Mouse (Mus musculus): ENCODE data around the gene Creld2. TPM values are rescaled to one million over a fixed set of nuclear protein-coding genes. Genes with fewer than 3 reads are reported as not detected.

The Creld2 gene
- polyA plus RNA-seq, 1 experiment: 24.4 TPM

DNA sequence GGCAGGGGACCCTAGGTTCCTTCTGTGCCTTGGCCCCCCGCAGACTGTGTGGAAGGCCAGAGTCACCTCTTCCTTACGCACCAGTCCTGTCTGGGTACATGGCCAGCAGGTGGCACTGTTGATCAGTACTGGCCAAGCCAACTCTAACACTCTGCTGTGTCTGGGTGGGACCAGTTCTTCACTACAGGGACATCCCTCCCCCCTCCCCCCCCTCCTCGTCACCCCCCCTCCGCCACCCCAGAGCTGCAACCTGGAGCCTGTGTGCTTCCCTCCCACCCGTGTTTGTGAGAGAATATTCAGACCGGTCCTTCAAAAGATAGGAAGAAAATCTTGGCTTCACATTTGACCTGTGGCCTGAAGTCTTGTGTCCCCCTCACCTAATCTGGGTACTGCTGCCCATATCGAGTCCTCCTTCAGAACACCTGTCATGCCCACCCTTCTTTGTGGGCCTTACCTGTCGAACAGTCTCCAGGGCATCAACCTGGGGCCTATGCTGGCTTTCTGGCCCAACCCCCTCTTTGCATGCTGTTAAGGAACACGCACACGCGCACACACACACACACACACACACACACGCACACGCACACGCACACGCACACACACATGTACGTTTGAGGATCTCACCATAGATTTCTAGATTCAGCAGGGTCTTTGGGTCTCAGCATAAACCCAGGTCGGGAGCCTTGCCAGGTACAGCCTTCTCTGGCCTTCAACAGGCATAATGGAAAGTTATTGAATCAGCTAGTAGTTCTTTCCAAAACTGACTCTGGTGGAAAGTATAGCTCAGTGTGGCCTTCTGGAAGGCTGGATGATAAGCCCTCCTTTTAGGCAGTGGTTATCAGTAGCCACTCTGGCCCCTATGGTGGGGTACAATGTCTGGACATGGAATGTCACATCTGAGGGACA lies 9.6 kb downstream of the Creld2 start:
- H3K4me3 ChIP-seq (ENCODE audit: insufficient read depth, low read length): no peak overlapping the region
- no peaks in the 10 kb centered on the region for H3K4me1 ChIP-seq (ENCODE audit: control insufficient read depth, insufficient read depth, low read length)
- no peak overlapping the region for H3K27ac ChIP-seq (ENCODE audit: insufficient read depth, low read depth, low read length)
- peak; percentile 45; the same call in 1 of the 2 replicates for TF ChIP-seq CTCF (IDR thresholded peaks at IDR 0.05; ENCODE audit: low read depth, low read length)
- no peak for TF ChIP-seq POLR2A (IDR thresholded peaks at IDR 0.05; ENCODE audit: borderline replicate concordance, low read depth, low read length)

DNA sequence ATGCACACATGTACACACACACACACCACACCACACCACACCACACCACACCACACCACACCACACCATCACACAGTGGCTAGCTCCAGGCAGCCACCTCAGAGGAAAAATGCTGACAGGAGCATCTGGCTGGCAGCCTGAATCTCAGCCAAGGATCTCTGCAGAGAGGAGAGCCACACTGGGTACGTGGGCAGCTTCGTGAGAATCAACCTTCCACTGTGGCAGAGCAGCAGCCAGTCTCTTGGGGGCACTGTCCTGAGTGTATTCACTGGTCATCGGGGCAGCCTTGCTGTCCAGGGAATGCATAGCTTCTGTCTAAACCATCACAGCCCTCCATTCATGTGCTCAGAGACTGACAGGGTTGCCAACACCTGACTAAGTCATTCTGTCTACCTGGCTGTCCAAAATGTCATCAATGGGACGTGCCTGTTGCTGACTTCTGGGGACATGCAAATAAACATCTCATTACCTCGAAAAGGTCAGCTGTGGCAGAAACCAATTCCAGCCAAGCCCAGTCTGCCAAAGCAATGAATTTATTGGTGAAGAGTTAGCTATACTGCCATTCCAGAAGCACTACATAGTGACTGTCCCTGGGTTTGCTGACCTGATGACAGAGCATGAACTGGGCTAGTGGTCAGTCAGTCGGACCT lies 10.5 kb downstream of the Creld2 start:
- H3K27ac ChIP-seq (ENCODE audit: insufficient read depth, low read depth, low read length): no peak overlapping the region
- H3K4me3 ChIP-seq (ENCODE audit: insufficient read depth, low read length): no peak overlapping the region
- TF ChIP-seq CTCF (IDR thresholded peaks at IDR 0.05; ENCODE audit: low read depth, low read length): no peak
- TF ChIP-seq POLR2A (IDR thresholded peaks at IDR 0.05; ENCODE audit: borderline replicate concordance, low read depth, low read length): no peak
- H3K4me1 ChIP-seq (ENCODE audit: control insufficient read depth, insufficient read depth, low read length): no peaks in the 10 kb centered on the region

DNA sequence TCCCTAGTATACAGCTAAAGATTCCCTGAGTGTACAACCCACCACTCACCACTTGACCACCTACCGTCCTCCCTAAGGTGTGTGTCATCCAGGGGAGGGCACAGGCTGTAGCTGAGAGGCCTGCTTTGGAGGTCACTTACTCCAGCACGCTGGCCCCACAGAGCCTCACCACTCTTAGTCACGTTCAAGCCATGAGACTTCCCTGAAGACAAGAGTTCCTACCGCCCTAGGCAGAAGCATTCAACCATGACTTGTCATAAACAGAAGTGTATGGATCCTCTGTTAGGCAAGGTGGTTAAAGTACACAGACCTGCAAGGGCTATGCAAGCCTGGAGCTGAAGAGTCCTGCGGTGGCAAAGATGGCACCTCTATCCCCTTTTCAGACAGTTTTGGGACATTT lies 11.2 kb downstream of the Creld2 start:
- H3K27ac ChIP-seq (ENCODE audit: insufficient read depth, low read depth, low read length): no peak overlapping the region
- H3K4me3 ChIP-seq (ENCODE audit: insufficient read depth, low read length): no peak overlapping the region
- no peak for TF ChIP-seq POLR2A (IDR thresholded peaks at IDR 0.05; ENCODE audit: borderline replicate concordance, low read depth, low read length)
- no peak for TF ChIP-seq CTCF (IDR thresholded peaks at IDR 0.05; ENCODE audit: low read depth, low read length)
- no peaks in the 10 kb centered on the region for H3K4me1 ChIP-seq (ENCODE audit: control insufficient read depth, insufficient read depth, low read length)

DNA sequence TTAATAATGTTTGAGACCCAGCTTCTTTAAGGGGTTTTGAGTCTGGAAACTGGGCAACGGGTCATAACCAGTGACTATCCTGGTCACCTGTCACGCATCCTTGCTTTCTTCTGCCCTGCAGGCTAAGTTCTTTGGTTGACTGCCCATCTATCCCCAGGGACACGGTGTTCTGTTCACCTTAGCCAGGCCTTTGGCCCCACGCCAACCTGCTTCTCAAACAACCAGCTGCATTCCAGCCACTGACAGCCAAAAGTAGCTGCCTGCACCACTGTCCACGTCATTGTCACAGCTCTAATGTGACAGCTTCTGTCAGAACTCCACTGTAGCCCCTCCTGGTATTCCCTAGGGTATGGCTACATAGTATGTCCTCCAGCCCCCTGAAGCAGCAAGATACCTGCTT lies 12.0 kb downstream of the Creld2 start:
- no peak overlapping the region for H3K4me3 ChIP-seq (ENCODE audit: insufficient read depth, low read length)
- no peaks in the 10 kb centered on the region for H3K4me1 ChIP-seq (ENCODE audit: control insufficient read depth, insufficient read depth, low read length)
- no peak overlapping the region for H3K27ac ChIP-seq (ENCODE audit: insufficient read depth, low read depth, low read length)
- TF ChIP-seq POLR2A (IDR thresholded peaks at IDR 0.05; ENCODE audit: borderline replicate concordance, low read depth, low read length) (no peak), CTCF (IDR thresholded peaks at IDR 0.05; ENCODE audit: low read depth, low read length) (no peak)

DNA sequence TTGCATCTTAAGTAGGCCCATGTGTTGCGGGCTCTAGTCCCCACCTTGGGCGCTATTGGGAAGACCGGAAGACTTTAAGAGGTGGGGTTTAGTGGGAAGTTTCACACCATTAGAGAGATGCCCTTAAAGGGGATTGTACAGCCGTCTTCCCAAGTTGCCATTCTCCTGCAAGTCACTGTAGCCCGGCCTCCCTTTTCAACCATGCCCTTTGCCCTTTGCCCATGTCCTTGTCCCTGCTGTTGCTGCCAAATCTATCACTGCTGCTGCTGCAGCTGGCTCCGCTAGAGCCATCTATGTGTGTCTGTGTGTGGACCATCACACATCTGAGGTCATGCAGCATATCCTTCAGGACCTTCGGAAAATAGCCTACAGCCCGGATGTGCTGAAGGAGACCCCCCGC lies 13.1 kb downstream of the Creld2 start:
- H3K4me3 ChIP-seq (ENCODE audit: insufficient read depth, low read length): no peak overlapping the region
- TF ChIP-seq POLR2A (IDR thresholded peaks at IDR 0.05; ENCODE audit: borderline replicate concordance, low read depth, low read length) (no peak), CTCF (IDR thresholded peaks at IDR 0.05; ENCODE audit: low read depth, low read length) (no peak)
- no peak overlapping the region for H3K27ac ChIP-seq (ENCODE audit: insufficient read depth, low read depth, low read length)
- no peaks in the 10 kb centered on the region for H3K4me1 ChIP-seq (ENCODE audit: control insufficient read depth, insufficient read depth, low read length)

DNA sequence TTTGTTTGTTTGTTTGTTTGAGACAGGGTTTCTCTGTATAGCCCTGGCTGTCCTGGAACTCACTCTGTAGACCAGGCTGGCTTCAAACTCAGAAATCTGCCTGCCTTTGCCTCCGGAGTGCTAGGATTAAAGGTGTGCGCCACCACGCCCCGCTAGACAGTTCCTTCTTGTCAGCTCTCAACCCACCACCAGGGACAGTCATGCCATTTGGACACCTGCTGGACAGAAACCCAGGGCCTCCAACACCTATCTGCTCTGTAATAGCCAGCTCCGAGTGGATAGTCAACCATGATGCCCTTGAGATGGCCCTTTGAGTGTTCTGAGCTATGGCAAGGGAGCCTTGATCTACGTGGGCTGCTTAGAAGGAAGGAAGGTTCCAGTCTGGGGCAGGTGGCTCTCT lies 16.6 kb downstream of the Creld2 start:
- H3K27ac ChIP-seq (ENCODE audit: insufficient read depth, low read depth, low read length): no peak overlapping the region

DNA sequence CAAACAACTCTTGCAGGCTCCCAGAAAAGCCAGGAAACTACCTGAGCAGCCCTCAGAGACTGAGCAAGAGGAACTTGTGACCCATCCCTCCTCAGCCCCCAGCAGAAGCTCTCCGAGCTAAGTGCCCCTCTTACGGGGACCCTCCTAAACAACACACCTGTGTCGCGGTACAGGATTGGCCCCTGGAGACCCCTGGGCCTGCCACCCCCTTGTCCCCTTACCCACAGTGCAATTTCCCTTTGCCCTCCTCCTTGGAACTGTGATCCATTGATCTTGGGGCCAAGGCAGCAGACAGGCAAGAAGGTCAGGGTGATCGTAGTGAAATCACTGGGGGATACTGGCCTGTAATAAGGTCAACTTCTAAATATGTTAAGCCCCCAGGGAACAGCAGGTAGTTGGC lies 17.1 kb downstream of the Creld2 start:
- no peak for TF ChIP-seq CTCF (IDR thresholded peaks at IDR 0.05; ENCODE audit: low read depth, low read length)
- no peak for TF ChIP-seq POLR2A (IDR thresholded peaks at IDR 0.05; ENCODE audit: borderline replicate concordance, low read depth, low read length)
- no peaks in the 10 kb centered on the region; the same call in 1 of the 2 replicates for H3K4me1 ChIP-seq (ENCODE audit: control insufficient read depth, insufficient read depth, low read length)
- no peak overlapping the region for H3K4me3 ChIP-seq (ENCODE audit: insufficient read depth, low read length)
- H3K27ac ChIP-seq (ENCODE audit: insufficient read depth, low read depth, low read length): no peak overlapping the region

More for the DNA sequence above, 16.6 kb downstream of the Creld2 start:
- no peak overlapping the region for H3K4me3 ChIP-seq (ENCODE audit: insufficient read depth, low read length)
- no peaks in the 10 kb centered on the region; the same call in 1 of the 2 replicates for H3K4me1 ChIP-seq (ENCODE audit: control insufficient read depth, insufficient read depth, low read length)
- no peak for TF ChIP-seq POLR2A (IDR thresholded peaks at IDR 0.05; ENCODE audit: borderline replicate concordance, low read depth, low read length)

DNA sequence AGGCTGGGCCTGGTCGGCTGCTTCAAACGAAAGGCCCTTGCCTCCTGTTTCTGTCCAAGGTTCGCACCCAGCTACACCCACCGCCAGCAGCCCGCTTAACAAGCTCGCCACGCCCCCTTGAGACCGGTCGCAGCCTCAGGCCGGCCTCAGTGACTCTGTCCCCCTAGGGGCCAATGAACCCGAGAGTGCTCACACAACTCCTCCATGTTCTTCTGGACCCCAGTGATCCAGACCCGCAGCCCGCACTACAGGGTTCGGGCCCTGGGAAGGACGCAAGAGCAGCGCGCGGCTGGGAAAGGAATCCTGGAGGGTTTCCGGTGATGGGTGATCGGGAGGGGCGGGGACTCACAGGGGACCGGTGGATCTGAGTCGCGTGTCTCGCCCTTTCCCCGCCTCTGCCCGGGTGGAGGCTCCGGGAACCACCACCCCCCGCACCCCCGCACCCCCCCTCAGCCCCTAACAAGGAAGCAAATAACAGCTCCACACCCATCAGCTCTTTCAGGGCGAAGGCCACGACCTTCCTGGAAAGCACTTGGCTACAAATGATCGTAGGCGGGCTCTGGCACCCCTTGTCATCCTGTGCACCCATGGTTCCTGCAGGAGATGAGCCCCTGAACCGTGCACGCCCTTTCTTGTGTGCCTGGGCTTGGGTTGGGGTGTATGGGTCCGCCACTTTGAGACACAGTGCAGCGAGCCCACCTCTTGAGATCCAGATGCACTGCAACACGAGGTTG lies 17.9 kb downstream of the Creld2 start:
- no peaks in the 10 kb centered on the region; the same call in 1 of the 2 replicates for H3K4me1 ChIP-seq (ENCODE audit: control insufficient read depth, insufficient read depth, low read length)
- TF ChIP-seq CTCF (IDR thresholded peaks at IDR 0.05; ENCODE audit: low read depth, low read length): no peak
- no peak for TF ChIP-seq POLR2A (IDR thresholded peaks at IDR 0.05; ENCODE audit: borderline replicate concordance, low read depth, low read length)
- H3K4me3 ChIP-seq (ENCODE audit: insufficient read depth, low read length): peak overlapping the region; percentile 59
- H3K27ac ChIP-seq (ENCODE audit: insufficient read depth, low read depth, low read length): no peak overlapping the region

DNA sequence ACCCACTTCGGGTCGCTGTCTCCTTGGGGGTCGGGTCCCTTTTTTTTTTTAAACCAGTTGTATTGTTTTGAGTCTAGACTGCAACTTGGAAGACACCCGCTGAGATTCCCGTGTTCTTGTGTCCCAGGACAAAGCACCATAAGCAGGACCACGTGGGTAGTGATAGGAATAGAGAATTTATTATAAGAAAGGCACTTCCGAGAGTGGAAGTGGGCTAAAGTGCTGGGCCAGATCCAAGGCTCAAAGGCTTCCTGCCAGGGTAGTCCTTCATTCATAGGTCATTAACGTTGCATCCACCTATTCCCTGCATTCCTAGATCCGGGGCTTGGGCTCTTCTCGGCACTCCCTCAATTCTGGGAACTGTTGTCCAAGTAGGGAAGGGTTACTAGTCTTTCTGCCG lies 18.5 kb downstream of the Creld2 start:
- Histone ChIP-seq H3K4me1 (ENCODE audit: control insufficient read depth, insufficient read depth, low read length) (peaks cover 3% of the 10 kb centered on the region; the same call in 1 of the 2 replicates), H3K27ac (ENCODE audit: insufficient read depth, low read depth, low read length) (no peak overlapping the region), H3K4me3 (ENCODE audit: insufficient read depth, low read length) (peak overlapping the region; percentile 0; the same call in 1 of the 2 replicates)
- TF ChIP-seq POLR2A (IDR thresholded peaks at IDR 0.05; ENCODE audit: borderline replicate concordance, low read depth, low read length): no peak
- TF ChIP-seq CTCF (IDR thresholded peaks at IDR 0.05; ENCODE audit: low read depth, low read length): no peak
